Mouse (Mus musculus): ENCODE results near the gene Cct7. TPM values are rescaled to one million over a fixed set of nuclear protein-coding genes. Genes with fewer than 3 reads are reported as not detected.

The Cct7 gene
- polyA plus RNA-seq, 1 experiment, result 181 TPM

DNA sequence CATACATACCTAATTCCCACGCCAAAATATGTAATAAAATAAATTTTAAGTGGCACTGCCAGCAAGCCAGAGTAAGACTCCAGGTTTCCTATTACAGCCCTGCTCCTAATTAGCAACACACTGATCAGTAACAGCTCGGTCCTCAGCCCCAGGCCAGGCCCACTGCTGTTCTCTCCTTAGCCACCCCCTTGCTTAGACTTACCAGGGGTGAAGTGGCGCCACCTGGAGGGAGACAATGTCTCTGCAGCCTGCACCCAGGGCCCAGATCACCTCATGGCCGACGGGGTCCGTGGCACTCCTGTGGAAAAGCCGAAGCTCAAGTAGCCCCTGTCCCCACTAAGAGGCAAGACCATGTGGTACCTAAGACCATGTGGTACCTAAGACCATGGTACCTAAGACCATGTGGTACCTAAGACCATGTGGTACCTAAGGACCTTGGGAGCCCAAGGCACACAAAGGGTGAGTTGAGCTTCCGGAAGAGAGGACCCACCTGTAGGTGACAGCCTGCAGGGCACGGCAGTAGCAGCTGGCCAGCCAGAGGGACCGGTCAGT lies 26.1 kb downstream of the Cct7 start:
- TF ChIP-seq CTCF (IDR thresholded peaks at IDR 0.05; ENCODE audit: extremely low read depth, insufficient read depth, low read length) (peak; percentile 51), POLR2A (IDR thresholded peaks at IDR 0.05; ENCODE audit: extremely low read depth, insufficient read depth, low read length) (no peak)
- Histone ChIP-seq H3K4me3 (ENCODE audit: insufficient read depth, low read length) (no peak overlapping the region), H3K27ac (ENCODE audit: insufficient read depth, low read length) (no peak overlapping the region), H3K4me1 (ENCODE audit: control insufficient read depth, insufficient read depth, low read length) (peaks cover 6% of the 10 kb centered on the region; the same call in 1 of the 2 replicates)

DNA sequence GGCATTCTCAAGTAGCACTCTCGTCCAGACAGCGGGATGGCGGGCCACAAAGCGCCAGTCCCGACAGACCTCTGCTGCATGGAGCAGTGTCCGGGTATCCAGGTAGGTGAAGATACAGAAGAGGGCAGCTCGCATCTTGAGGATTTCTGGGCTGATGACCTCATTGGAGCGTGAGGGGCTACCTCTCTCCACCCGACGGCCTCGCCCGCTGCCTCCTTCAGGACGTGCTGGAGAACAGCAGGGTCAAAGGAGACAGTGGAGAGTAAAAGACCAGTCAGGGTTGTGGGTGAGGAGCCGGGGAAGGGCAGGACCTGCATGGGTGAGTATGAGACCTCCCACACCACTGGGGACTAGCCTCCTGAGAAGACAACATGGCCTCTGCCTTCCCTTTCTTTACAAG lies 27.1 kb downstream of the Cct7 start:
- no peak overlapping the region for H3K4me3 ChIP-seq (ENCODE audit: insufficient read depth, low read length)
- H3K4me1 ChIP-seq (ENCODE audit: control insufficient read depth, insufficient read depth, low read length), result peaks cover 9% of the 10 kb centered on the region
- TF ChIP-seq CTCF (IDR thresholded peaks at IDR 0.05; ENCODE audit: extremely low read depth, insufficient read depth, low read length) (no peak), POLR2A (IDR thresholded peaks at IDR 0.05; ENCODE audit: extremely low read depth, insufficient read depth, low read length) (no peak)
- no peak overlapping the region for H3K27ac ChIP-seq (ENCODE audit: insufficient read depth, low read length)

DNA sequence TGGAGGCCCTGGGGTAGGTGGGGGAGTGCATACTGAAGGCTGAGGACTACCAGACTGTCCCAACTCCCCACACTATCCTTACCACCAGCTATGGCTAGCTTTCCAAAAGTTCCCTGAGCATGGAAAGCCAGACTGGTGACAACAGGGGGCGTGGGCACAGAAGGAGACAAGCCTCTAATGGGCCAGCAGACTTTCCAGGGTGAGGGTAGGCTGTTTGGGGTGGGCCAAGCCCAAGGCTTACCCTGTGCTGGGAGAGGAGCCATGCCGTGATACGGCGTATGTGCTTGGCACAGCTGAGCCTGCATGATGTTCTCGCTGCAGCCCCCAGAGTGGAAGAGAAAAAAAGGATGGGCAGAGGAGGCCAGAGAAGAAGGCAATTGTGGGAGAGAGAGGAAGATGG lies 28.7 kb downstream of the Cct7 start:
- H3K4me3 ChIP-seq (ENCODE audit: insufficient read depth, low read length), result no peak overlapping the region
- H3K27ac ChIP-seq (ENCODE audit: insufficient read depth, low read length), result no peak overlapping the region
- peaks cover 7% of the 10 kb centered on the region for H3K4me1 ChIP-seq (ENCODE audit: control insufficient read depth, insufficient read depth, low read length)
- TF ChIP-seq POLR2A (IDR thresholded peaks at IDR 0.05; ENCODE audit: extremely low read depth, insufficient read depth, low read length), result no peak
- no peak for TF ChIP-seq CTCF (IDR thresholded peaks at IDR 0.05; ENCODE audit: extremely low read depth, insufficient read depth, low read length)

DNA sequence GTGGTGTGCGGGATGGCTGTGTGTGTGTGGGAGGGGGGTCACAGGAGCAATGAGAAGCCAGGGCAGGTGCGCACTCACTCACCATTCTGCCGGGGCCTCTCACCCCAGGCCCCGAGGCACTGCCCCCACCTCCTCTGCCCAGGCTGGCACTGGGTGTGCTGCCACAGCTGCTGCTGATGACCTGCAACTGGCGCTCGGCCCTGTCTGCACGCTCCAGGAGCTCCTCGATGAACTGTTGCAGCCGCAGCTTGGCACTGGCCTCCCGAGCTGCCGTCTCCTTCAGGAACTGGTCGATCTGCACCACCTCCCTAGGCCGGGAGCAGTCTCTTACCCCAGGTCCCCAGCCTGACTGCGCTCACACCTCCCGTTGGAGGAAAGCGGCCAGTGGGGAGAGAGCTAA lies 29.4 kb downstream of the Cct7 start:
- Histone ChIP-seq H3K4me3 (ENCODE audit: insufficient read depth, low read length) (no peak overlapping the region), H3K27ac (ENCODE audit: insufficient read depth, low read length) (no peak overlapping the region), H3K4me1 (ENCODE audit: control insufficient read depth, insufficient read depth, low read length) (peaks cover 7% of the 10 kb centered on the region)
- TF ChIP-seq CTCF (IDR thresholded peaks at IDR 0.05; ENCODE audit: extremely low read depth, insufficient read depth, low read length) (no peak), POLR2A (IDR thresholded peaks at IDR 0.05; ENCODE audit: extremely low read depth, insufficient read depth, low read length) (no peak)

DNA sequence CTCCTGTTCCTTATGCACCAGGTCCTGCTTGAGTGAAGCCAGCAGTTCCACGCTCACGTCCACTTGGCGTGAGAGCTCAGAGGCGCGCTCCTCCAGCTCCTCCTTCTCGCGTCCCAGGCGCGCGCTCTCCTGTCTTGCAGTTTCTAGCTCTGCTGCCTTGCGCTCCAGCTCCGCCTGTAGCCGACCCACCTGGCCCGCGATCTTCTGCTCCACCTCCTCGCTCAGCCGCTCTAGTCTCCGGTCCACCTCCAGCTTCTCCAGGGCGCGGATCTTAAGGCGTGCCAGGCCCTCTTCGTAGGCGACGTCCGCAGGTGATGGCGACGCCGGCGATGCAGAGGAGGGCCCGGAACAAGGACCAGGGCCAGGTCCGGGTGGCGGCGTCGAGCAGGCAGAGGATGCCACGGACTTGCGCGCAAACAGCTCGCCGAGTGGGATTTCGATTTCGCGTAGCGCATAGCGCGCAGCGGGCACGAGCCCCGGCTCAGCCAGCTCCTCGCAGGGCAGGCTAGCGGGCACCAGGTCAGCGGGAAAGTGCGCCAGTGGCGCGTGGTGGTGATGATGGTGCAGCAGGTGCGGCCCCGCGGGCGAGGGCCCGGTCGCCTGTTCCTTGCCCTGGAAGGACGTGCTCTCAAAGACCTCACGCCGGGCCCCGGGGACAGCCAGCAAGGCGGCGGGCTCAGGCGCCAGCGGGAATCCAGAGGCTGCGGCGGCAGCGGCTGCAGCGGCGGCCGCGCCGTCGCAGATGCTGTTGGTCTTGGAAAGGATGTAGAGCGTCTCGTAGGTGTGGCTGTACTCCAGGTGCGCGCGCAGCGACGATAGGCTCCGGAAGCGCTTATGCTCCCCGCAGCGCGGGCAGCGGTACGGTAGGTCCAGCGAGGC lies 32.8 kb downstream of the Cct7 start:
- Histone ChIP-seq H3K27ac (ENCODE audit: insufficient read depth, low read length) (no peak overlapping the region), H3K4me3 (ENCODE audit: insufficient read depth, low read length) (no peak overlapping the region), H3K4me1 (ENCODE audit: control insufficient read depth, insufficient read depth, low read length) (peaks cover 11% of the 10 kb centered on the region)
- TF ChIP-seq POLR2A (IDR thresholded peaks at IDR 0.05; ENCODE audit: extremely low read depth, insufficient read depth, low read length) (no peak), CTCF (IDR thresholded peaks at IDR 0.05; ENCODE audit: extremely low read depth, insufficient read depth, low read length) (no peak)

DNA sequence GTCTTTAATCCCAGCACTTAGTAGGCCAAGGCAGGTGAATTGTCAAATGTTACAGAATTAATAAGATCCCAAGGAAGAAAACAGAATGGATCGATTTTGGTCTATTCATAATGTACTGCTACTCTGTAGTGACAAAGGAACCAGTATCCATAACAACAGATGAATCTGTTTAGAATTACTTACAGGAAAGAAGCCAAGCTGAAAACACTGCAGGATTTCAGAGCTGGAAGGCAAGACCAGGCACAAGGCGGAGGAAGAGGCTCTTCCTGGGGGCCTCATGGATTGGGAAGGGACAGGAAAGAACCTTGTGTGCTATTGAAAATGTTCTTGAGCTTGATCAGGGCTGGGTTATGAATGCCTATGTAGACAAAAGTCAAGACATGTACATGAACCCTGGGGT lies 34.4 kb downstream of the Cct7 start:
- H3K4me1 ChIP-seq (ENCODE audit: control insufficient read depth, insufficient read depth, low read length), result peaks cover 11% of the 10 kb centered on the region
- no peak overlapping the region for H3K4me3 ChIP-seq (ENCODE audit: insufficient read depth, low read length)
- no peak overlapping the region for H3K27ac ChIP-seq (ENCODE audit: insufficient read depth, low read length)
- TF ChIP-seq POLR2A (IDR thresholded peaks at IDR 0.05; ENCODE audit: extremely low read depth, insufficient read depth, low read length) (no peak), CTCF (IDR thresholded peaks at IDR 0.05; ENCODE audit: extremely low read depth, insufficient read depth, low read length) (no peak)

DNA sequence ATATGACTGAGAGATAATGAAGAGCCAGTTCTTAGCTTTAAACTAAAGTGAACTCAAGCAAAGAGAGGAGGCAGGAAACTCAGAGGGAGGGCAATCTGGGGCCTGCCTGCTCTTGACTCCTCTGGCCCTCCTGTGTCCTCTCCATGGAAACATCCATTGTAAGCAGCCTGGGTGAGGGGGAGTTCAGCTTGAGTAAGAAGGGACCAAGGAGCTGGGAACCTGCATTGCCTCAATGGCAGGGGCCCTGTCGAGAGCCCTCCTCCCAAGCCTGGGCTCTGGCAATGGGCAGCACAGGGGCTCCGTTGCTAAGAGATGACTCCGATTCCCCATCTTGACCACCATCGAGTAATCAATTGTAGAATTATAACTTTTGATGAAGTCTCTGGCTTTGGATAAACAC lies 37.2 kb downstream of the Cct7 start:
- H3K4me3 ChIP-seq (ENCODE audit: insufficient read depth, low read length), result no peak overlapping the region
- H3K27ac ChIP-seq (ENCODE audit: insufficient read depth, low read length), result no peak overlapping the region
- H3K4me1 ChIP-seq (ENCODE audit: control insufficient read depth, insufficient read depth, low read length), result peaks cover 4% of the 10 kb centered on the region
- no peak for TF ChIP-seq CTCF (IDR thresholded peaks at IDR 0.05; ENCODE audit: extremely low read depth, insufficient read depth, low read length)
- no peak for TF ChIP-seq POLR2A (IDR thresholded peaks at IDR 0.05; ENCODE audit: extremely low read depth, insufficient read depth, low read length)

DNA sequence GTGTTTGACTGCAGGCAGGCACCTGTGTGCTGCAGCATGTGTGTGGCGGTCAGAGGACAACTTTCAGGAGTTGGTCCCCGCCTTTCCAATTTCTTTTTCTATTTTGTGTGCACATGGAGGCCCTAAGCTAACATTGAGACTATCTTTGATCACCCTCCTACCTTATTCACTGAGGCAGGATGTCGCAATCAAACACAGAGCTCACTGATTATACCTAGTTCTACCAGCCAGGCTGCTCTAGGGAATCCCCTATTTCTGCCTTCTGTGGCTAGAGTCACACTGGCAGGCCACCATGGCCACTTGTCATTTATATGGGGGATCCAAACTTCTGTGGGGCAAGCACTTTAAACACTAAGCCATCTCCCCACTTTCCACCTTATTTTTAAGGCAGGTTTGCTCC lies 38.4 kb downstream of the Cct7 start:
- Histone ChIP-seq H3K4me3 (ENCODE audit: insufficient read depth, low read length) (no peak overlapping the region), H3K4me1 (ENCODE audit: control insufficient read depth, insufficient read depth, low read length) (peaks cover 4% of the 10 kb centered on the region), H3K27ac (ENCODE audit: insufficient read depth, low read length) (no peak overlapping the region)
- TF ChIP-seq CTCF (IDR thresholded peaks at IDR 0.05; ENCODE audit: extremely low read depth, insufficient read depth, low read length) (no peak), POLR2A (IDR thresholded peaks at IDR 0.05; ENCODE audit: extremely low read depth, insufficient read depth, low read length) (no peak)

DNA sequence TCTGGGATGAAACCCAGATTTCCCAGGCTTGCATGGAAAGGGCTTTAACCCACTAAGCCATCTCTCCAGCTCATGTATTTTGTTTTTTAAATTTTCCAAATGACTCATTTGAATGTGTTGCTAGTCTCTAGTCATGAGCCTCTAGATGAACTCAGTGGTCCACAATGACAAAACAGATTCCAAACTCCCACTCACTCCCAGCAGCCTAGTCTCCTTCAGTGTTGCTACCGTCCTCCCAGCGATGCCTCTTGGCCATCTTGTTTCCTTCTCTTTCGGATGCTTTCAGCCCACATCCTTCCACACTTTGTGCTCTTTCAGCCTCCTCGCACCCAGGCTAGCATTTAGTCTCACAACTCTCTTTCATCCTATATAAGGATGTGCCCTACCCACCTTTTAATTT lies 38.9 kb downstream of the Cct7 start:
- Histone ChIP-seq H3K4me1 (ENCODE audit: control insufficient read depth, insufficient read depth, low read length) (peaks cover 4% of the 10 kb centered on the region), H3K27ac (ENCODE audit: insufficient read depth, low read length) (no peak overlapping the region), H3K4me3 (ENCODE audit: insufficient read depth, low read length) (no peak overlapping the region)
- TF ChIP-seq POLR2A (IDR thresholded peaks at IDR 0.05; ENCODE audit: extremely low read depth, insufficient read depth, low read length), result no peak
- no peak for TF ChIP-seq CTCF (IDR thresholded peaks at IDR 0.05; ENCODE audit: extremely low read depth, insufficient read depth, low read length)

DNA sequence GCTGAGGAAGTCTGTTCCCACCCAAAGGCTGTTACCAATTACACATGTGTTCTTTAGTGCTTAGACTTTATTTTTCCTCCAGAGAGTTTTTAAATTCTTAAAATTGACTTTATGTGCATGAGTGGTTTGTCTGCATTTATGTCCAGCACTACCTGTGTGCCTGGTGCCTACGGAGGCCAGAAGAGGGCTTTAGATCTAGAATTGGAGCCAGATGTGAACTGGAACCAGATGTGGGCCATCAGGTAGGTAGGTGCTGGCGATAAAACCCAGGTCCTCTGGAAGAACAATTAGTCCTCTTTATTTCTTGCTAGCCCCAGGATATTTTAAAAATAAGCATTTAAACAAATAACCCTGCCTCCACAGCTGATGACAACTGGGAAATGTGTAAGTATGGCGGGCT lies 40.3 kb downstream of the Cct7 start:
- Histone ChIP-seq H3K4me1 (ENCODE audit: control insufficient read depth, insufficient read depth, low read length) (no peaks in the 10 kb centered on the region; the same call in 1 of the 2 replicates), H3K4me3 (ENCODE audit: insufficient read depth, low read length) (no peak overlapping the region), H3K27ac (ENCODE audit: insufficient read depth, low read length) (no peak overlapping the region)
- no peak for TF ChIP-seq POLR2A (IDR thresholded peaks at IDR 0.05; ENCODE audit: extremely low read depth, insufficient read depth, low read length)
- TF ChIP-seq CTCF (IDR thresholded peaks at IDR 0.05; ENCODE audit: extremely low read depth, insufficient read depth, low read length), result no peak

Data from cortical plate, adult 2 months (tissue).